Mouse (Mus musculus): ENCODE data around the gene 2310002L09Rik.
"Not testable (repeated sequence)": the region's sequence is repeated elsewhere in the genome, so short reads cannot be mapped to it uniquely, and the experiment has no call there.

2310002L09Rik gene

GRCm38 (mm10) chr4:73950375-73950896 lies at the start of gene 2310002L09Rik:
2310002L09Rik (minus strand) TSS chr4:73950846.
- DNase-seq (ENCODE audit: low spot score in 2 of 2): no peak

- DNase-seq (ENCODE audit: low spot score in 2 of 2): no peak
Observed at GRCm38 (mm10) chr4:73980454-73980853, 29.8 kb upstream of the 2310002L09Rik start.

- not testable (repeated sequence) for DNase-seq (ENCODE audit: low spot score in 2 of 2)
Observed at GRCm38 (mm10) chr4:73920660-73921059, 30.0 kb downstream of the 2310002L09Rik start, which contains the start of gene Gm11756. Gm11756 (minus strand) TSS chr4:73920760.

GRCm38 (mm10) chr4:73905853-73906252 lies 44.8 kb downstream of the 2310002L09Rik start, which contains the start of gene Gm13871:
Gm13871 (minus strand) TSS chr4:73905953.
- DNase-seq (ENCODE audit: low spot score in 2 of 2): not testable (repeated sequence)

- DNase-seq (ENCODE audit: low spot score in 2 of 2): not testable (repeated sequence)
Observed at GRCm38 (mm10) chr4:73891012-73891411, 59.6 kb downstream of the 2310002L09Rik start, which contains the start of gene Gm11757. Gm11757 (minus strand) TSS chr4:73891112.

Data from right cerebral cortex, postnatal 36 days (tissue).